Mouse (Mus musculus): ENCODE measurements around the gene Nedd8.

DNA sequence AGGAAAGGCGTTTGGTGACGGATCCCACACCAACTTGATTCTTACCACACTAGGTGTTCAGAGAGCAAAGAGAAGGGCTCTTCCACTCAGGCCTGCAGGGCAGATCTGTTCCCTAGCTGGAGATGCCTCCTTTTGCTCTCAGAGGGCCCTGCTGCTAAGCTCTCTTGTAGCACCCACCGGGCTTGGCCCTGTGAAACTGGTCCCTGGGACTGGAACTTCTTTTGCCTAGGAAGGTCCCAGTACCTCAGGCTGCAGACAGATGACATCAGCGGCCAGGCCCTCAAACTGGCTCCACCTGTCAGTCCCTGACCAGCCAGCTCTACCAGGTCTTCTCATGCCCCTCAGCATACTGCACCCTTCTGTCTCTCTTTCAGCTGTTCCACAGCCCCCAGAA is 41.8 kb upstream of the Nedd8 start, which contains the start of gene Tgm1:
- TF ChIP-seq EP300 (IDR thresholded peaks at IDR 0.05; ENCODE audit: low read depth) (no peak), CTCF (IDR thresholded peaks at IDR 0.05; ENCODE audit: low read depth) (no peak)

Data from liver, postnatal 0 days (tissue).